Mouse (Mus musculus): ENCODE data around the gene Marf1.

GRCm38 (mm10) chr16:14130796-14131195 is 32.4 kb downstream of the Marf1 start:
- TF ChIP-seq POLR2A (IDR thresholded peaks at IDR 0.05; ENCODE audit: insufficient read length, low read depth) (no peak), POLR2AphosphoS2 (IDR thresholded peaks at IDR 0.05; ENCODE audit: insufficient read length, low read depth) (no peak), SRF (IDR thresholded peaks at IDR 0.05; ENCODE audit: control insufficient read depth, insufficient read length, low read depth) (no peak), TCF12 (IDR thresholded peaks at IDR 0.05; ENCODE audit: insufficient read depth, poor library complexity, severe bottlenecking) (no peak), MAX (IDR thresholded peaks at IDR 0.05; ENCODE audit: low read depth) (no peak), USF1 (IDR thresholded peaks at IDR 0.05; ENCODE audit: low read depth) (no peak), CEBPB (IDR thresholded peaks at IDR 0.05; ENCODE audit: insufficient read depth, poor library complexity, severe bottlenecking) (no peak), E2F4 (IDR thresholded peaks at IDR 0.05; ENCODE audit: insufficient read depth) (no peak), MYOD1 (IDR thresholded peaks at IDR 0.05; ENCODE audit: control insufficient read depth in 1 of 3, insufficient read length in 2 of 3, low read depth in 2 of 3) (no peak)

Measured in myocyte (in vitro differentiated cells).